Mouse (Mus musculus) liver, embryonic 15.5 days (tissue): ENCODE results near the gene H2-Ob. TPM values are rescaled to one million over a fixed set of nuclear protein-coding genes. Genes with fewer than 3 reads are reported as not detected.

ENCODE experiments used
- ATAC-seq: fragments of 200-750 bp; cut with Nextera tagmentation; 2 replicates; pipeline ENCODE4 v1.8.0; 2017; ENCODE audit warnings: moderate number of reproducible peaks, mild to moderate bottlenecking, moderate library complexity; ENCODE audit not compliant: insufficient read depth
- H3K27ac ChIP-seq: fragments of 300-500 bp; sonication (generic); replicated peaks from 2 replicates; pipeline ENCODE4 v1.5.1; 2015; ENCODE audit warnings: mild to moderate bottlenecking, inconsistent platforms
- H3K27me3 ChIP-seq: fragments of 300-500 bp; sonication (generic); 2 replicates; pipeline ENCODE4 v1.6.1; 2015; ENCODE audit warnings: mild to moderate bottlenecking, inconsistent platforms
- H3K36me3 ChIP-seq: fragments of 300-500 bp; sonication (generic); replicated peaks from 2 replicates; pipeline ENCODE4 v1.6.1; 2015; ENCODE audit warnings: moderate library complexity, mild to moderate bottlenecking, inconsistent platforms
- H3K4me1 ChIP-seq: fragments of 300-500 bp; sonication (generic); replicated peaks from 2 replicates; pipeline ENCODE4 v1.6.1; 2015; ENCODE audit warnings: inconsistent platforms
- H3K4me2 ChIP-seq: fragments of 300-500 bp; sonication (generic); 2 replicates; pipeline ENCODE4 v1.6.1; 2015; ENCODE audit warnings: moderate library complexity, mild to moderate bottlenecking, inconsistent platforms
- H3K4me3 ChIP-seq: fragments of 300-500 bp; sonication (generic); replicated peaks from 2 replicates; pipeline ENCODE4 v1.5.1; 2015; ENCODE audit warnings: mild to moderate bottlenecking, inconsistent platforms
- H3K9ac ChIP-seq: fragments of 300-500 bp; sonication (generic); 2 replicates; pipeline ENCODE4 v1.6.1; 2015; ENCODE audit warnings: moderate library complexity, mild to moderate bottlenecking, inconsistent platforms
- H3K9me3 ChIP-seq: fragments of 300-500 bp; sonication (generic); replicated peaks from 2 replicates; pipeline ENCODE4 v1.6.1; 2016; ENCODE audit warnings: inconsistent platforms
- WGBS: fragments of 180-500 bp; shearing (Covaris S2); methylation state at CpG from one replicate; pipeline ENCODE4 v1.1.7; 2015; ENCODE audit warnings: mixed read lengths; ENCODE audit not compliant: insufficient replicate concordance; 5-methylcytosine and 5-hydroxymethylcytosine counted together
- polyA plus RNA-seq: library from polyadenylated mRNA; unstranded; fragments of >200 nt; fragmentation: Nextera tagmentation; extraction: Ambion mirVana; gene quantifications from 2 replicates; pipeline ENCODE4 v1.2.1, GENCODE M21; 2015

H2-Ob gene
- 0.31 and 0.51 TPM in 2 replicates for polyA plus RNA-seq

GRCm38 (mm10) chr17:34238706-34239105, at the start of gene H2-Ob:
Gene H2-Ob, plus strand, starts transcription at chr17:34238903.
- WGBS: 37% methylated on average over 3 of the region's 3 CpGs
- Histone ChIP-seq H3K36me3 (no peaks in the 10 kb centered on the region), H3K27ac (peak within 1 kb of the TSS; percentile 48), H3K4me3 (no peak within 1 kb of the TSS), H3K27me3 (peaks cover 3% of the 10 kb centered on the region; the same call in 1 of the 2 replicates), H3K9me3 (no peaks in the 10 kb centered on the region), H3K4me1 (0 out of 2 replicates have a peak, but pooled peaks cover 3% of the 10 kb centered on the region), H3K9ac (no peak within 1 kb of the TSS), H3K4me2 (peak within 1 kb of the TSS; percentile 39)
- ATAC-seq: no peak

- ATAC-seq: no peak
- WGBS: 66% methylated on average over 6 of the region's 6 CpGs
Observed at GRCm38 (mm10) chr17:34188986-34189385, 49.7 kb upstream of the H2-Ob start.

GRCm38 (mm10) chr17:34192852-34193251, 45.9 kb upstream of the H2-Ob start:
- Histone ChIP-seq H3K4me1 (peaks cover 22% of the 10 kb centered on the region), H3K9ac (no peak overlapping the region), H3K27ac (no peak overlapping the region), H3K4me2 (no peak overlapping the region), H3K36me3 (no peaks in the 10 kb centered on the region), H3K9me3 (no peaks in the 10 kb centered on the region), H3K4me3 (no peak overlapping the region), H3K27me3 (peaks cover 50% of the 10 kb centered on the region)
- WGBS: 58% methylated on average over 16 of the region's 16 CpGs
- no peak for ATAC-seq

More at GRCm38 (mm10) chr17:34188986-34189385, 49.7 kb upstream of the H2-Ob start:
- H3K36me3 ChIP-seq: no peaks in the 10 kb centered on the region
- H3K27me3 ChIP-seq: peaks cover 34% of the 10 kb centered on the region
- no peaks in the 10 kb centered on the region for H3K9me3 ChIP-seq
- H3K4me3 ChIP-seq: no peak overlapping the region
- no peak overlapping the region for H3K4me2 ChIP-seq
- H3K4me1 ChIP-seq: peaks cover 22% of the 10 kb centered on the region
- no peak overlapping the region for H3K9ac ChIP-seq
- H3K27ac ChIP-seq: no peak overlapping the region

GRCm38 (mm10) chr17:34193468-34193867, 45.2 kb upstream of the H2-Ob start:
- Histone ChIP-seq H3K27me3 (peaks cover 53% of the 10 kb centered on the region), H3K4me3 (no peak overlapping the region), H3K36me3 (no peaks in the 10 kb centered on the region), H3K27ac (no peak overlapping the region), H3K9ac (no peak overlapping the region), H3K9me3 (no peaks in the 10 kb centered on the region), H3K4me1 (peaks cover 16% of the 10 kb centered on the region), H3K4me2 (no peak overlapping the region)
- ATAC-seq: no peak
- WGBS: 58% methylated on average over 8 of the region's 8 CpGs

- H3K4me2 ChIP-seq: no peak overlapping the region
- H3K27me3 ChIP-seq: peaks cover 62% of the 10 kb centered on the region
- H3K36me3 ChIP-seq: no peaks in the 10 kb centered on the region
- H3K27ac ChIP-seq: no peak overlapping the region
- no peaks in the 10 kb centered on the region for H3K9me3 ChIP-seq
- H3K9ac ChIP-seq: no peak overlapping the region
- H3K4me1 ChIP-seq: peaks cover 16% of the 10 kb centered on the region
- ATAC-seq: no peak
- WGBS: 73% methylated on average over 4 of the region's 4 CpGs
- H3K4me3 ChIP-seq: no peak overlapping the region
Observed at GRCm38 (mm10) chr17:34194723-34195122, 44.0 kb upstream of the H2-Ob start.

GRCm38 (mm10) chr17:34196491-34196890, 42.2 kb upstream of the H2-Ob start:
- H3K9me3 ChIP-seq: no peaks in the 10 kb centered on the region
- H3K27ac ChIP-seq: no peak overlapping the region
- 9% methylated on average over 12 of the region's 12 CpGs for WGBS
- H3K9ac ChIP-seq: no peak overlapping the region
- no peak overlapping the region for H3K4me3 ChIP-seq
- no peak for ATAC-seq
- peaks cover 16% of the 10 kb centered on the region for H3K4me1 ChIP-seq
- H3K36me3 ChIP-seq: no peaks in the 10 kb centered on the region
- H3K4me2 ChIP-seq: peak overlapping the region; percentile 73
- peaks cover 69% of the 10 kb centered on the region for H3K27me3 ChIP-seq

GRCm38 (mm10) chr17:34196941-34197894, 41.5 kb upstream of the H2-Ob start, which contains the start of gene Psmb8:
Gene Psmb8, plus strand, starts transcription at chr17:34197721.
- peak; percentile 34; the same call in 1 of the 2 replicates for ATAC-seq
- Histone ChIP-seq H3K9ac (peak within 1 kb of the TSS; percentile 35; the same call in 1 of the 2 replicates), H3K4me3 (peak within 1 kb of the TSS; percentile 58), H3K4me1 (peaks cover 16% of the 10 kb centered on the region), H3K27me3 (peaks cover 69% of the 10 kb centered on the region), H3K27ac (no peak within 1 kb of the TSS), H3K9me3 (no peaks in the 10 kb centered on the region), H3K36me3 (no peaks in the 10 kb centered on the region), H3K4me2 (peak within 1 kb of the TSS; percentile 73)
- 3% methylated on average over 41 of the region's 41 CpGs for WGBS

GRCm38 (mm10) chr17:34197904-34198520, 40.7 kb upstream of the H2-Ob start:
- Histone ChIP-seq H3K27ac (no peak overlapping the region), H3K9me3 (no peaks in the 10 kb centered on the region), H3K4me3 (peak overlapping the region; percentile 58), H3K4me1 (peaks cover 16% of the 10 kb centered on the region), H3K4me2 (peak overlapping the region; percentile 73), H3K27me3 (peaks cover 62% of the 10 kb centered on the region), H3K36me3 (no peaks in the 10 kb centered on the region), H3K9ac (peak overlapping the region; percentile 35; the same call in 1 of the 2 replicates)
- WGBS: under 1% methylated on average over 32 of the region's 32 CpGs
- ATAC-seq: no peak

- no peaks in the 10 kb centered on the region for H3K36me3 ChIP-seq
- H3K27ac ChIP-seq: no peak overlapping the region
- H3K4me1 ChIP-seq: peaks cover 17% of the 10 kb centered on the region
- WGBS: 3% methylated on average over 11 of the region's 11 CpGs
- H3K27me3 ChIP-seq: peaks cover 61% of the 10 kb centered on the region
- H3K4me3 ChIP-seq: peak overlapping the region; percentile 58
- H3K9ac ChIP-seq: peak overlapping the region; percentile 35; the same call in 1 of the 2 replicates
- no peak for ATAC-seq
- peak overlapping the region; percentile 73 for H3K4me2 ChIP-seq
- H3K9me3 ChIP-seq: no peaks in the 10 kb centered on the region
Observed at GRCm38 (mm10) chr17:34198521-34198912, 40.2 kb upstream of the H2-Ob start.

- Histone ChIP-seq H3K4me3 (no peak overlapping the region), H3K4me2 (peak overlapping the region; percentile 73), H3K9ac (no peak overlapping the region), H3K36me3 (no peaks in the 10 kb centered on the region), H3K27ac (no peak overlapping the region), H3K27me3 (peaks cover 61% of the 10 kb centered on the region), H3K9me3 (no peaks in the 10 kb centered on the region), H3K4me1 (peaks cover 23% of the 10 kb centered on the region)
- no peak for ATAC-seq
- 61% methylated on average over 12 of the region's 12 CpGs for WGBS
Observed at GRCm38 (mm10) chr17:34199050-34199619, 39.6 kb upstream of the H2-Ob start.

GRCm38 (mm10) chr17:34200047-34200446, 38.7 kb upstream of the H2-Ob start:
- peaks cover 27% of the 10 kb centered on the region for H3K4me1 ChIP-seq
- 75% methylated on average over 10 of the region's 10 CpGs for WGBS
- H3K9me3 ChIP-seq: no peaks in the 10 kb centered on the region
- H3K9ac ChIP-seq: no peak overlapping the region
- no peaks in the 10 kb centered on the region for H3K36me3 ChIP-seq
- ATAC-seq: no peak
- no peak overlapping the region for H3K4me2 ChIP-seq
- no peak overlapping the region for H3K4me3 ChIP-seq
- no peak overlapping the region for H3K27ac ChIP-seq
- H3K27me3 ChIP-seq: peaks cover 54% of the 10 kb centered on the region
